Mouse (Mus musculus) erythroblast, embryonic 14.5 days (primary cell): ENCODE data around the gene Abca1.

Experiments used
- GATA1 ChIP-seq: IDR thresholded peaks from 2 replicates; pipeline ENCODE4 v1.6.1; 2012; ENCODE audit warnings: low read length, inconsistent platforms, mixed read lengths
- TAL1 ChIP-seq: IDR thresholded peaks from 3 replicates; pipeline ENCODE4 v1.6.1; 2012; ENCODE audit warnings: low read length, inconsistent platforms, mixed read lengths

- TF ChIP-seq GATA1 (no peak), TAL1 (no peak)
Observed at GRCm38 (mm10) chr4:53144021-53144420, 15.7 kb downstream of the Abca1 start.
